Mouse (Mus musculus): ENCODE results near the gene Klhl32. TPM values are rescaled to one million over a fixed set of nuclear protein-coding genes. Genes with fewer than 3 reads are reported as not detected.

Klhl32 gene
- total RNA-seq, 2 experiments from 2014 or later: 21.3 to 23.8 TPM

- no peak for DNase-seq
- intact Hi-C loops (cut with DNase I): no loop called here
These were observed 53.6 kb downstream of the Klhl32 start for GRCm38 (mm10) chr4:24797280-24797679.

GRCm38 (mm10) chr4:24796229-24796628 lies 54.7 kb downstream of the Klhl32 start:
- intact Hi-C loops (cut with DNase I): no loop called here
- peak; percentile 77 for DNase-seq

GRCm38 (mm10) chr4:24795180-24795579 lies 55.7 kb downstream of the Klhl32 start:
- DNase-seq: no peak
- intact Hi-C loops (cut with DNase I): no loop called here

GRCm38 (mm10) chr4:24793726-24794345 lies 57.1 kb downstream of the Klhl32 start:
- intact Hi-C loops (cut with DNase I): no loop called here

GRCm38 (mm10) chr4:24792416-24792981 lies 58.4 kb downstream of the Klhl32 start:
- intact Hi-C loops (cut with DNase I): no loop called here
- no peak for DNase-seq

More at GRCm38 (mm10) chr4:24793726-24794345, 57.1 kb downstream of the Klhl32 start:
- no peak for DNase-seq

GRCm38 (mm10) chr4:24789331-24789730 lies 61.6 kb downstream of the Klhl32 start:
- DNase-seq: no peak
- intact Hi-C loops (cut with DNase I): no loop called here

GRCm38 (mm10) chr4:24785757-24786532 lies 65.0 kb downstream of the Klhl32 start:
- intact Hi-C loops (cut with DNase I): no loop called here
- no peak for DNase-seq

GRCm38 (mm10) chr4:24765919-24766318 lies 85.0 kb downstream of the Klhl32 start:
- no peak for DNase-seq
- intact Hi-C loops (cut with DNase I): no loop called here

- intact Hi-C loops (cut with DNase I): no loop called here
These were observed 85.5 kb downstream of the Klhl32 start for GRCm38 (mm10) chr4:24765469-24765868.

GRCm38 (mm10) chr4:24764558-24764957 lies 86.4 kb downstream of the Klhl32 start:
- DNase-seq: no peak
- intact Hi-C loops (cut with DNase I): no loop called here

More at GRCm38 (mm10) chr4:24765469-24765868, 85.5 kb downstream of the Klhl32 start:
- no peak for DNase-seq

- DNase-seq: no peak
These were observed 87.5 kb downstream of the Klhl32 start for GRCm38 (mm10) chr4:24763451-24763850.

GRCm38 (mm10) chr4:24758954-24759353 lies 92.0 kb downstream of the Klhl32 start:
- intact Hi-C loops (cut with DNase I): no loop called here
- DNase-seq: no peak

More at GRCm38 (mm10) chr4:24763451-24763850, 87.5 kb downstream of the Klhl32 start:
- intact Hi-C loops (cut with DNase I): no loop called here

GRCm38 (mm10) chr4:24752517-24753208 lies 98.3 kb downstream of the Klhl32 start:
- intact Hi-C loops (cut with DNase I): no loop called here
- no peak for DNase-seq

GRCm38 (mm10) chr4:24737080-24737479 lies 113.8 kb downstream of the Klhl32 start:
- intact Hi-C loops (cut with DNase I): no loop called here
- DNase-seq: no peak

- intact Hi-C loops (cut with DNase I): loop anchor here (1.0 kb wide), 1 partner anchor 174 kb away; no protein-coding TSS in a partner anchor
- DNase-seq: peak; percentile 34
These were observed 130.1 kb downstream of the Klhl32 start for GRCm38 (mm10) chr4:24720834-24721233.

GRCm38 (mm10) chr4:24715559-24715958 lies 135.4 kb downstream of the Klhl32 start:
- peak; percentile 58 for DNase-seq
- intact Hi-C loops (cut with DNase I): no loop called here

GRCm38 (mm10) chr4:24714367-24714766 lies 136.6 kb downstream of the Klhl32 start:
- intact Hi-C loops (cut with DNase I): no loop called here
- no peak for DNase-seq

- intact Hi-C loops (cut with DNase I): no loop called here
- peak; percentile 32 for DNase-seq
These were observed 152.3 kb downstream of the Klhl32 start for GRCm38 (mm10) chr4:24698528-24699117.

GRCm38 (mm10) chr4:24680080-24680479 lies 170.8 kb downstream of the Klhl32 start:
- intact Hi-C loops (cut with DNase I): no loop called here
- DNase-seq: no peak

GRCm38 (mm10) chr4:24670007-24670406 lies 180.9 kb downstream of the Klhl32 start:
- intact Hi-C loops (cut with DNase I): no loop called here
- no peak for DNase-seq

GRCm38 (mm10) chr4:24659218-24659617 lies 191.7 kb downstream of the Klhl32 start:
- intact Hi-C loops (cut with DNase I): no loop called here
- DNase-seq: no peak

All from left cerebral cortex, postnatal 4 days (tissue).